Mouse (Mus musculus) heart, embryonic 11.5 days (tissue): ENCODE measurements around the gene Cavin4. TPM values are rescaled to one million over a fixed set of nuclear protein-coding genes. Genes with fewer than 3 reads are reported as not detected.

Experiments used
- ATAC-seq: fragments of 200-750 bp; cut with Nextera tagmentation; replicated peaks from 2 replicates; pipeline ENCODE4 v1.8.0; 2017; ENCODE audit warnings: moderate library complexity; ENCODE audit not compliant: insufficient number of reproducible peaks, low FRiP score, low TSS enrichment
- H3K27ac ChIP-seq: fragments of 300-500 bp; sonication (generic); 2 replicates; pipeline ENCODE4 v1.5.1; 2014; ENCODE audit warnings: mild to moderate bottlenecking, low read depth, low read length
- H3K27me3 ChIP-seq: fragments of 300-500 bp; sonication (generic); 2 replicates; pipeline ENCODE4 v1.6.1; 2014; ENCODE audit warnings: mild to moderate bottlenecking, low read length, mixed read lengths; ENCODE audit not compliant: control insufficient read depth, insufficient read depth
- H3K36me3 ChIP-seq: fragments of 300-500 bp; sonication (generic); 2 replicates; pipeline ENCODE4 v1.6.1; 2014; ENCODE audit warnings: mild to moderate bottlenecking, low read length, moderate library complexity, mixed read lengths; ENCODE audit not compliant: control insufficient read depth, insufficient read depth
- H3K4me1 ChIP-seq: fragments of 300-500 bp; sonication (generic); 2 replicates; pipeline ENCODE4 v1.6.1; 2014; ENCODE audit warnings: low read length; ENCODE audit not compliant: control insufficient read depth, insufficient read depth
- H3K4me2 ChIP-seq: fragments of 300-500 bp; sonication (generic); 2 replicates; pipeline ENCODE4 v1.6.1; 2014; ENCODE audit warnings: mild to moderate bottlenecking, moderate library complexity
- H3K4me3 ChIP-seq: fragments of 300-500 bp; sonication (generic); 2 replicates; pipeline ENCODE4 v1.5.1; 2014; ENCODE audit warnings: low read depth, low read length
- H3K9ac ChIP-seq: fragments of 300-500 bp; sonication (generic); 2 replicates; pipeline ENCODE4 v1.6.1; 2014; ENCODE audit warnings: mild to moderate bottlenecking, low read depth, low read length, moderate library complexity
- H3K9me3 ChIP-seq: fragments of 300-500 bp; sonication (generic); replicated peaks from 2 replicates; pipeline ENCODE4 v1.6.1; 2016; ENCODE audit warnings: low read length; ENCODE audit not compliant: control insufficient read depth
- WGBS: fragments of 180-500 bp; shearing (Covaris S2); extraction: QIAGEN DNeasy Blood & Tissue Kit; methylation state at CpG from one replicate; pipeline ENCODE4 v1.1.7; 2014; ENCODE audit not compliant: insufficient replicate concordance; 5-methylcytosine and 5-hydroxymethylcytosine counted together
- polyA plus RNA-seq: library from polyadenylated mRNA; unstranded; fragments of >200 nt; fragmentation: Nextera tagmentation; extraction: Ambion mirVana; gene quantifications from 2 replicates; pipeline ENCODE4 v1.2.1, GENCODE M21; 2014

Cavin4 gene
- 1.1 and 1.3 TPM in 2 replicates for polyA plus RNA-seq

GRCm38 (mm10) chr4:48663271-48663670, at the start of gene Cavin4:
Gene Cavin4 (plus strand): TSS chr4:48663514.
- Histone ChIP-seq H3K27ac (no peak within 1 kb of the TSS), H3K9ac (no peak within 1 kb of the TSS)
- 80% methylated on average over 10 of the region's 10 CpGs for WGBS

DNA sequence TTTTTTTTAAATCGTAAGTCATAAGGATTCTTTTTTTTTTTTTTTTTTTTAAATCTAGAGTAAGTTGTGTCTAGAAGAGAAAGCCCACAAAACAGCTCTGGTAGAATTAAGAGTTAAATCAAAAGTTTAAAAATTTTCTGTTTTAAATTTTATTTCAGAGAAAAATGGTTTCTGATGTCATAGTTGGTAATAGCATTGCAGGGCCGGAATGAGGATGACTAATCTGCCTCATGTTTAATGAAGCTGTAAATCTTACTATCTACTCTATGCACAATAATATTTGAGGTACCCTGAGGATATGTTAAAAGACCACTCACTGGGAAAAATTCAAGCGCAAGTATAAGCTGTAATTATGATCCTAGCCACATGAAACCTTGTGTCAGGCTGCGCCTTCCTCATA, 47.8 kb upstream of the Cavin4 start:
- H3K4me3 ChIP-seq, result no peak overlapping the region
- H3K36me3 ChIP-seq, result peaks cover 7% of the 10 kb centered on the region
- H3K27me3 ChIP-seq, result no peaks in the 10 kb centered on the region
- H3K27ac ChIP-seq, result no peak overlapping the region
- no peak overlapping the region for H3K9ac ChIP-seq
- no peak for ATAC-seq
- H3K4me2 ChIP-seq, result no peak overlapping the region
- 93% methylated on average over 4 of the region's 4 CpGs for WGBS
- H3K4me1 ChIP-seq, result no peaks in the 10 kb centered on the region
- H3K9me3 ChIP-seq, result no peaks in the 10 kb centered on the region

More at GRCm38 (mm10) chr4:48663271-48663670, at the start of gene Cavin4:
- Histone ChIP-seq H3K27me3 (no peaks in the 10 kb centered on the region), H3K9me3 (no peaks in the 10 kb centered on the region), H3K4me2 (no peak within 1 kb of the TSS), H3K4me1 (peaks cover under 1% of the 10 kb centered on the region; the same call in 1 of the 2 replicates), H3K36me3 (peaks cover 8% of the 10 kb centered on the region), H3K4me3 (no peak within 1 kb of the TSS)
- no peak for ATAC-seq

DNA sequence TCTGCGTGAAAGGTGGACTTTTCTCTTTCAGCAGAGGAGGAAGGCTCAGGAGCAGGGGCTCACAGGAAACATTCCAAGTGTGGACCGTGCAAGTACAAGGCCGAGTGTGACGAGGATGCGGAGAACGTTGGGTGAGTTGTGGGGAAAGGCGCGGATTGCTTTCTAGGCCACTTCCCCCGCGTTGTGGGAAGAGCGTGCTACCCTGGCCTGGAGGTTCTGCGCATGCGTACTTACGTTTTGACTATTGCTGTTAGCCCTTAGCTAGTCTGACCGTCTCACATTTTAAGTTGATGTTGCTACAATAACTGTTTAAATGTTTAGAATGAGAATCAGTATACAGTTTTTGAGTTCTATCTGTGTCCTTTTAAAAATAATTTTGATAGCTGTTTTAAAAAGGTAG, 46.1 kb upstream of the Cavin4 start:
- Histone ChIP-seq H3K27me3 (no peaks in the 10 kb centered on the region), H3K36me3 (peaks cover 8% of the 10 kb centered on the region; the same call in 1 of the 2 replicates), H3K4me2 (no peak overlapping the region)

DNA sequence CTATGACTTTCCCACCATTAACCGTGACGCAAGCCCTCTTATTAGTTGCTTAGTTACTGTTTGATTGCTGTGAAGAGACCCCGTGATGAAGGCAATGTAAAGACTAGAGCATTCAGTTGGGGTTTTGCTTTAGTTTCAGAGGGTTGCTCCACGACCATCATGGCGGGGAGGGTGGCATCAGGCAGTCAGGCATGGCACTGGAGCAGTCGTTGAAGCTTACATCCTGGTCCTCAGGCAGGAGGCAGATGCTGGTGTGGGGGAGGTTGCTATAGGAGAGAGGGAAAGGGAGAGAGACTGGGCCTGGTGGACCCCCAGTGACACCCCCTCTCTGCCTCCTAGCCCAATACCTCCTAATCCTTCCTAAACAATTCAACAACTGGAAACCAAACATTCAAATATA, 43.2 kb upstream of the Cavin4 start:
- Histone ChIP-seq H3K27me3 (no peaks in the 10 kb centered on the region), H3K4me2 (no peak overlapping the region), H3K9me3 (no peaks in the 10 kb centered on the region), H3K36me3 (peaks cover 10% of the 10 kb centered on the region), H3K9ac (no peak overlapping the region), H3K4me3 (no peak overlapping the region), H3K4me1 (no peaks in the 10 kb centered on the region), H3K27ac (no peak overlapping the region)
- ATAC-seq, result no peak
- WGBS, result 92% methylated on average over 6 of the region's 6 CpGs

More for the DNA sequence above, 46.1 kb upstream of the Cavin4 start:
- Histone ChIP-seq H3K9me3 (no peaks in the 10 kb centered on the region), H3K4me3 (no peak overlapping the region), H3K9ac (no peak overlapping the region), H3K27ac (no peak overlapping the region), H3K4me1 (no peaks in the 10 kb centered on the region)
- ATAC-seq, result no peak
- WGBS, result 94% methylated on average over 15 of the region's 15 CpGs

GRCm38 (mm10) chr4:48622246-48622645, 41.1 kb upstream of the Cavin4 start:
- no peak overlapping the region for H3K9ac ChIP-seq
- H3K36me3 ChIP-seq, result peaks cover 10% of the 10 kb centered on the region
- H3K4me3 ChIP-seq, result no peak overlapping the region
- no peak overlapping the region for H3K27ac ChIP-seq
- no peak overlapping the region for H3K4me2 ChIP-seq
- ATAC-seq, result no peak
- no peaks in the 10 kb centered on the region for H3K27me3 ChIP-seq
- no peaks in the 10 kb centered on the region for H3K9me3 ChIP-seq
- H3K4me1 ChIP-seq, result no peaks in the 10 kb centered on the region
- 84% methylated on average over 6 of the region's 6 CpGs for WGBS

- no peaks in the 10 kb centered on the region for H3K9me3 ChIP-seq
- no peak for ATAC-seq
- peaks cover 10% of the 10 kb centered on the region for H3K36me3 ChIP-seq
- no peak overlapping the region for H3K4me2 ChIP-seq
- no peaks in the 10 kb centered on the region for H3K4me1 ChIP-seq
- 81% methylated on average over 7 of the region's 7 CpGs for WGBS
- no peak overlapping the region for H3K9ac ChIP-seq
- H3K4me3 ChIP-seq, result no peak overlapping the region
- no peaks in the 10 kb centered on the region for H3K27me3 ChIP-seq
- no peak overlapping the region for H3K27ac ChIP-seq
These were observed 40.4 kb upstream of the Cavin4 start for GRCm38 (mm10) chr4:48622946-48623345.

- no peak overlapping the region for H3K27ac ChIP-seq
- H3K4me1 ChIP-seq, result no peaks in the 10 kb centered on the region
- no peak overlapping the region for H3K4me3 ChIP-seq
- no peaks in the 10 kb centered on the region for H3K9me3 ChIP-seq
- no peak overlapping the region for H3K4me2 ChIP-seq
- 89% methylated on average over 6 of the region's 6 CpGs for WGBS
- no peak overlapping the region for H3K9ac ChIP-seq
- peaks cover 13% of the 10 kb centered on the region for H3K36me3 ChIP-seq
- no peak for ATAC-seq
- no peaks in the 10 kb centered on the region for H3K27me3 ChIP-seq
These were observed 38.4 kb upstream of the Cavin4 start for GRCm38 (mm10) chr4:48624961-48625360.

- no peak for ATAC-seq
- Histone ChIP-seq H3K27me3 (no peaks in the 10 kb centered on the region), H3K36me3 (peaks cover 13% of the 10 kb centered on the region), H3K9ac (no peak overlapping the region), H3K9me3 (no peaks in the 10 kb centered on the region), H3K4me1 (no peaks in the 10 kb centered on the region), H3K4me3 (no peak overlapping the region), H3K27ac (no peak overlapping the region), H3K4me2 (no peak overlapping the region)
- 83% methylated on average over 9 of the region's 9 CpGs for WGBS
These were observed 37.5 kb upstream of the Cavin4 start for GRCm38 (mm10) chr4:48625836-48626235.

DNA sequence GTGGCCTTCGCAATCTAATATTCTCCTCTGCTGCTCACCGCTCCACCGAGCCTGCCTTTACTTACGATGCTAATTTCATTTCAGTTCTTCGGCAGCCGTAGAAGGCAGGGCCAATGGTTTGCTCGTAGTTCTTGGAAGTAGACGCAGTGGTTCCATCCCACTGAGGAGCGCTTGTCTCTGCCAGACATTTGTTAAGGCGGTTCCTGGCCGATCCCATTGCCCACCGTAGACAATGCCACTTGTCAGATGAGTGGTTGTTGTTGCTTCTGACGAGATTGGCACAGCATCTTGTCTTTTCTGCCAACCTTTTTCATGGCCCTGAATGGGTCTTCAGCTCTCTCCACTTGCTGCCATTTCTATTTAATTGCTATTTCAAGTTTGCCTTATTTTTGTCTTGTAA, 33.9 kb upstream of the Cavin4 start:
- no peaks in the 10 kb centered on the region for H3K27me3 ChIP-seq
- no peak overlapping the region for H3K4me3 ChIP-seq
- 96% methylated on average over 13 of the region's 13 CpGs for WGBS
- no peaks in the 10 kb centered on the region for H3K9me3 ChIP-seq
- no peak overlapping the region for H3K4me2 ChIP-seq
- H3K36me3 ChIP-seq, result peaks cover 11% of the 10 kb centered on the region
- H3K4me1 ChIP-seq, result no peaks in the 10 kb centered on the region
- H3K27ac ChIP-seq, result no peak overlapping the region
- H3K9ac ChIP-seq, result no peak overlapping the region
- no peak for ATAC-seq
